Mouse (Mus musculus): Measurements from ENCODE around the gene Dact2.

- TF ChIP-seq CTCF (IDR thresholded peaks at IDR 0.05; ENCODE audit: low read depth) (no peak), EP300 (IDR thresholded peaks at IDR 0.05; ENCODE audit: low read depth) (no peak)
Measured at GRCm38 (mm10) chr17:14175019-14175418, 29.1 kb downstream of the Dact2 start.
